Mouse (Mus musculus) thymus, adult 18-20 months (tissue): ENCODE results near the gene Tacc3.

Experiments used
- DNase-seq, 2 experiments: peaks; one replicate each; pipeline ENCODE4 v3.0.0; 2022; ENCODE audit warnings: mixed read lengths in 2 of 2

Gene Tacc3

DNA sequence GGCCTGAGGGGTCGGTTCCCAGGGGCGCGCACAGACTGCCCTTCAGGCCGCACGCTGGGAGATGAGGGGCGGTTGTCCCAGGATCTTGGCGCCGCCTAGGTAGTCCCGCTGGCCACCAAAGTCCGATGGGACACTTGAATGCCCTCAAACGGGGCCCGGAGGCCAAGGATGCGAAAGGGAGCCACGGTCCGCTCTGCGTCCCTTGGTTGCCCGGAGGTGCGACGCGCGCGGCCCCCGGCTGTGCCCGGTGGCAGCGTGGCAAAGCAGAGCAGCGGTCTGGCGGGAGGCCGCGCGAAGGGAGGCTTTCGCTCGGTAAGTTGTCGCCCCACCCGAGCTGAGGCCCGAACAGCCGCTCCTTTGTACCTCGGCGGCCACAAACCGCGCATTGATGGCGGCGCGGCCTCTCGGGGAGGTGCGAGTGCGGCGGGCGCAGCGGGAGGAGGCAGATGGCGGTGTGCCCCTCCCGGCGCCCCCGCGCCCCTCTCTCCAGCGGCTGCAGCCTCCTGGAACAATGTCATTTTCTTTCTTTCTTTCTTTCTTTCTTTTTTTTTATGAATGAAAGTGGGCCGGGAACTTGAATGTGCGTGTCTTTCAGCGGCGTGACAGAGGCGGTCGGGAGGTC, 65.2 kb downstream of the Tacc3 start:
- DNase-seq: no peak

DNA sequence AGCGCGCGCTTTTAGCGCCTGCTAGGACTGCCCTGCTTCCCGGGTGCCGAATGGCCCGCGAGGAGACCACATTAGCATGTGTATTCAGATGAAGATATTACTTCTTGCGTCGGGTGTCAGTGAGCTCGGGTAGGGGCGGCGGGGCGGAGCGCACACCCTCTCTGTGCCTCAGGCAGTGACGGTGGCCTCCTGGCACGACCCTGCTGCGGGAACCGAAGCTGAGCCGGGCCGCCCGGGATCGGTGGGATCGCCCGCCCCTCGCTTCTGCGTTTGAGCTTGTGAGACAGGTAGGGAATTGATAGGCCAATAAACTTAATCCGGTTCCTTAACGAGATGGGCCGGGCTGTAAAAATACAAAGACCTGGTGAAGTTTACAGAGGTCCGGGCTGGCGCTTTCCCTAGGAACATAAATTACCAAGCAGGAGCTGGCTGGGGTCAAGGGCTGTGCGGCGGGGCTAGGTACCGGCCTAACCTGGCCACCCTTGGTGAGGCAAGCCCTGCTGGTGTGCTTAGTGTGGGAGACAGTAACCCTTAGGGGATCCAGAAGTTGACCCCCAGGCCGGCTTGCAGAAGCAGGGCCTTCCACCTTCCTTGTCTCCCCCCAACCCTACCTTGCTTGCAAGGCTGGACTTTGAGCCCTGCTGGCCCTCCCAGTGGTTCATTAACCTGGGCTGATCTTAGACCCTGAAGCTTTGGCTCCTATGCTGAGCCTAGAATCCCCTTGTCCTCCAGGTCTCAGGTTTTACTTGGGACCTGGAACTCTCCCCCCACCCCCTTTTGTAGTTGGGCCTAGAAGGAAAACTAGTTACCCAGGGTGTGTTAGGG, 65.9 kb downstream of the Tacc3 start:
- no peak for DNase-seq

DNA sequence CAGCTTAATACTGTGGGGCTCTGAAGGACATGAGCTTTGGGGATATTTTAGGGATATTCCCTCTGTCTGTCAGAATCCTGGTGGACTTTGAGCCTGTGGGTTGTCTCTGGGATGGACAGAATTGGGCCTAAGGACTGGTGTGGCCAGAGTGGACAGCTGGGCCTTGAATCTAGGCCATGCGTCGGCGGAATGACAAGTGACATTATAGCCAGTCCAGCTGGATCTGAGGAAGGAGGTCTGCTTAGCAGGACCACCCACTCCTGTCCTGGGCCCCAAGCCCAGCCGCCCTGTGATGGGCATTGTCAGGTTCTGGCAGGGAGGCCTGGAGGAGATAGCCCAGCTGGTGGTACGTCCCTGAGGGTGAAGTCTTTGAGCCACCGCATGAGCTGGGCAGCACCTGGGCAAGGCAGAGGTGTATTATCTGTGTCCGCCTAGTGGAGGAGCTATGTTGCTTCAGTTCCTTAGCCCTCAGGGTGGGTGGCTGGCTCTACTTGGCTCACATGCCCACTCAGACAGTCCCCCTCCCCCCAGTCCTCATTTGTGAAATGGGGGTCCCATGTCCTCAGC, 68.2 kb downstream of the Tacc3 start:
- no peak for DNase-seq

DNA sequence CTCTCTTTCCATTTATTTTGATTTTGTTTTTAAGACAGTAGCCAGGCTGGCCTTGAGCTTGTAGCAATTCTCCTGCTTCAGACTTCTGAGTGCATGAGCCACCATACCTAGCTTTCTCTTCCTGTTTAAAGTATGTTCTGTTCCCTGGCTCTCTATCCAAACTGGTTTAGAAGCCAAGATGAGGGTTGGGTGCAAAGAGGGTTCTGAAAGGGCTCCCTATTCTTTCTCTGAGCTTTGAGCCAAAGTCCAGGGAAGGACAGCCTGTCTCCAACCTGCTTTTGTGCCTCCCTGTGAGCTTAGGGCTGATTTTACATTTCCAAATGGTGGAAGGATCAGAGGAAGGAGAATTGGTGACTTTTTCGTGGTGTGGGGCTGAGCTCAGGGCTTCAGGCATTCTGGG, 69.0 kb downstream of the Tacc3 start:
- DNase-seq: no peak
